Mouse (Mus musculus) layer of hippocampus, postnatal 10 days (tissue): ENCODE results near the gene Pkp3. TPM values are rescaled to one million over a fixed set of nuclear protein-coding genes. Genes with fewer than 3 reads are reported as not detected.

Source experiments
- total RNA-seq, 2 experiments: library from RNA; stranded (reverse); gene quantifications; 2 replicates each; pipeline ENCODE4 v1.2.3; 2021

Gene Pkp3
- total RNA-seq, 2 experiments from 2014 or later, result not detected

Other genes starting within 250 kb of the Pkp3 start
- 1 to 10 TPM in 1 of 2 experiments, not detected in 1; 1.2 TPM for gene Urah, start 243.2 kb upstream of the Pkp3 start, total RNA-seq
- not detected for gene Scgb1c1, start 232.7 kb upstream of the Pkp3 start, total RNA-seq
- gene Odf3, start 230.4 kb upstream of the Pkp3 start, total RNA-seq, result not detected
- gene Gm45785, start 221.9 kb upstream of the Pkp3 start, total RNA-seq, result under 1 TPM; 0.40 to 0.73 TPM
- gene Ric8a, start 221.3 kb upstream of the Pkp3 start, total RNA-seq, result 100 to 1,000 TPM in 1 of 2 experiments, 10 to 100 TPM in 1; 91.1 to 106 TPM
- 10 to 100 TPM; 27.2 to 28.1 TPM for gene Bet1l, start 220.6 kb upstream of the Pkp3 start, total RNA-seq
- gene Psmd13, start 196.2 kb upstream of the Pkp3 start, total RNA-seq, result 100 to 1,000 TPM; 151 to 155 TPM
- 10 to 100 TPM; 46.0 to 48.6 TPM for gene Sirt3, start 195.9 kb upstream of the Pkp3 start, total RNA-seq
- gene Cox8b, start 177.8 kb upstream of the Pkp3 start, total RNA-seq, result not detected
- gene Nlrp6, start 157.3 kb upstream of the Pkp3 start, total RNA-seq, result under 1 TPM; 0.27 to 0.53 TPM
- gene Pgghg, start 136.8 kb upstream of the Pkp3 start, total RNA-seq, result 1 to 10 TPM; 4.2 to 5.0 TPM
- gene Ifitm5, start 127.9 kb upstream of the Pkp3 start, total RNA-seq, result not detected
- not detected for gene Gm45717, start 122.3 kb upstream of the Pkp3 start, total RNA-seq
- 10 to 100 TPM; 20.3 to 27.0 TPM for gene Ifitm2, start 122.2 kb upstream of the Pkp3 start, total RNA-seq
- 1 to 10 TPM; 3.6 to 5.5 TPM for gene Ifitm1, start 111.0 kb upstream of the Pkp3 start, total RNA-seq
- 10 to 100 TPM; 13.0 TPM for gene Ifitm3, start 67.4 kb upstream of the Pkp3 start, total RNA-seq
- gene Ifitm6, start 60.3 kb upstream of the Pkp3 start, total RNA-seq, result not detected
- not detected for gene Gm17387, start 49.1 kb upstream of the Pkp3 start, total RNA-seq
- gene B4galnt4, start 17.1 kb upstream of the Pkp3 start, total RNA-seq, result 100 to 1,000 TPM; 103 to 123 TPM
- 1 to 10 TPM; 2.1 to 2.5 TPM for gene Sigirr, start 22.4 kb downstream of the Pkp3 start, total RNA-seq
- not detected for gene Ano9, start 39.6 kb downstream of the Pkp3 start, total RNA-seq
- 10 to 100 TPM; 47.9 to 68.4 TPM for gene Ptdss2, start 44.2 kb downstream of the Pkp3 start, total RNA-seq
- gene Rnh1, start 94.6 kb downstream of the Pkp3 start, total RNA-seq, result 10 to 100 TPM; 29.7 to 32.4 TPM
- 100 to 1,000 TPM; 210 to 243 TPM for gene Hras, start 115.8 kb downstream of the Pkp3 start, total RNA-seq
- gene Lrrc56, start 115.9 kb downstream of the Pkp3 start, total RNA-seq, result 1 to 10 TPM; 5.0 to 5.8 TPM
- gene Lmntd2, start 135.9 kb downstream of the Pkp3 start, total RNA-seq, result not detected
- 1 to 10 TPM; 1.6 to 1.7 TPM for gene Rassf7, start 137.6 kb downstream of the Pkp3 start, total RNA-seq
- 10 to 100 TPM; 71.6 to 72.7 TPM for gene Phrf1, start 150.6 kb downstream of the Pkp3 start, total RNA-seq
- under 1 TPM; 0.29 to 0.64 TPM for gene Irf7, start 188.3 kb downstream of the Pkp3 start, total RNA-seq
- not detected for gene Cdhr5, start 198.6 kb downstream of the Pkp3 start, total RNA-seq
- under 1 TPM in 1 of 2 experiments, not detected in 1; 0.76 TPM for gene Sct, start 200.9 kb downstream of the Pkp3 start, total RNA-seq
- under 1 TPM; 0.45 to 0.55 TPM for gene Drd4, start 213.8 kb downstream of the Pkp3 start, total RNA-seq
- gene Deaf1, start 249.5 kb downstream of the Pkp3 start, total RNA-seq, result 100 to 1,000 TPM; 220 to 227 TPM
- gene Tmem80, start 249.5 kb downstream of the Pkp3 start, total RNA-seq, result 10 to 100 TPM; 25.7 to 29.8 TPM